Mouse (Mus musculus) thymus, postnatal 4 days (tissue): Measurements from ENCODE around the gene Gm7682.
"Not testable (repeated sequence)": the region's sequence is repeated elsewhere in the genome, so short reads cannot be mapped to it uniquely, and the experiment has no call there.

Experiments
- DNase-seq: peaks from one replicate; pipeline ENCODE4 v3.0.0; 2021

The Gm7682 gene

GRCm38 (mm10) chr5:94445484-94445883 lies at the start of gene Gm7682:
Gene Gm7682, plus strand, starts transcription at chr5:94445784.
- not testable (repeated sequence) for DNase-seq
